Mouse (Mus musculus) midbrain, postnatal 0 days (tissue): ENCODE results near the gene Gm11213. TPM values are rescaled to one million over a fixed set of nuclear protein-coding genes. Genes with fewer than 3 reads are reported as not detected.

Source experiments
- ATAC-seq: fragments of 200-750 bp; cut with Nextera tagmentation; 2 replicates; pipeline ENCODE4 v1.8.0; 2017; ENCODE audit warnings: moderate number of reproducible peaks, mild to moderate bottlenecking, moderate TSS enrichment, moderate library complexity; ENCODE audit not compliant: low FRiP score
- DNase-seq: peaks from one replicate; pipeline ENCODE4 v3.0.0-alpha.2; 2015; ENCODE audit warnings: low spot score
- H3K27ac ChIP-seq: fragments of 300-500 bp; sonication (generic); 2 replicates; pipeline ENCODE4 v1.5.1; 2014; ENCODE audit warnings: low read depth, mild to moderate bottlenecking, low read length, mixed read lengths
- H3K27me3 ChIP-seq: fragments of 300-500 bp; sonication (generic); 2 replicates; pipeline ENCODE4 v1.6.1; 2014; ENCODE audit warnings: low read length, control low read depth, mixed read lengths; ENCODE audit not compliant: insufficient read depth
- H3K36me3 ChIP-seq: fragments of 300-500 bp; sonication (generic); 2 replicates; pipeline ENCODE4 v1.6.1; 2014; ENCODE audit warnings: low read length, control low read depth, mixed read lengths; ENCODE audit not compliant: insufficient read depth
- H3K4me1 ChIP-seq: fragments of 300-500 bp; sonication (generic); 2 replicates; pipeline ENCODE4 v1.6.1; 2014; ENCODE audit warnings: mild to moderate bottlenecking, control low read depth, antibody characterized with exemption, low read length, mixed read lengths; ENCODE audit not compliant: insufficient read depth
- H3K4me2 ChIP-seq: fragments of 300-500 bp; sonication (generic); 2 replicates; pipeline ENCODE4 v1.6.1; 2014; ENCODE audit warnings: low read depth, mild to moderate bottlenecking, low read length, mixed read lengths; ENCODE audit not compliant: poor library complexity, severe bottlenecking
- H3K4me3 ChIP-seq: fragments of 300-500 bp; sonication (generic); 2 replicates; pipeline ENCODE4 v1.5.1; 2014; ENCODE audit warnings: low read depth, mild to moderate bottlenecking, low read length, moderate library complexity
- H3K9ac ChIP-seq: fragments of 300-500 bp; sonication (generic); replicated peaks from 2 replicates; pipeline ENCODE4 v1.6.1; 2014; ENCODE audit warnings: mild to moderate bottlenecking, low read length, moderate library complexity, mixed read lengths; ENCODE audit not compliant: poor library complexity, severe bottlenecking
- H3K9me3 ChIP-seq: fragments of 300-500 bp; sonication (generic); 2 replicates; pipeline ENCODE4 v1.6.1; 2016; ENCODE audit warnings: low read length, control low read depth
- CTCF ChIP-seq: IDR thresholded peaks from 2 replicates; pipeline ENCODE4 v1.5.1; 2016; ENCODE audit warnings: antibody characterized with exemption, mild to moderate bottlenecking
- WGBS: fragments of 180-500 bp; shearing (Covaris S2); extraction: QIAGEN DNeasy Blood & Tissue Kit; methylation state at CpG from one replicate; pipeline ENCODE4 v1.1.7; 2014; 5-methylcytosine and 5-hydroxymethylcytosine counted together
- polyA plus RNA-seq: library from polyadenylated mRNA; unstranded; fragments of >200 nt; fragmentation: Nextera tagmentation; extraction: Ambion mirVana; gene quantifications from 2 replicates; pipeline ENCODE4 v1.2.1, GENCODE M21; 2015
- total RNA-seq: library from RNA; depleted of rRNA; stranded (reverse); fragments of >200 nt; gene quantifications from 2 replicates; pipeline ENCODE4 v1.2.3, GENCODE M21; 2014

Gene Gm11213
- total and polyA plus RNA-seq, 2 experiments from 2014 or later = not detected

- Histone ChIP-seq H3K9ac (no peak overlapping the region), H3K27ac (no peak overlapping the region), H3K4me1 (0 out of 2 replicates have a peak, but pooled peaks cover 7% of the 10 kb centered on the region), H3K27me3 (no peaks in the 10 kb centered on the region), H3K9me3 (no peaks in the 10 kb centered on the region), H3K4me3 (no peak overlapping the region), H3K4me2 (no peak overlapping the region), H3K36me3 (peaks cover 8% of the 10 kb centered on the region)
- no peak for TF ChIP-seq CTCF
- ATAC-seq (no peak), DNase-seq (no peak)
- 62% methylated on average over 5 of the region's 5 CpGs for WGBS
Observed at GRCm38 (mm10) chr4:63556665-63557064, 48.4 kb downstream of the Gm11213 start.

GRCm38 (mm10) chr4:63555111-63555510 is 50.0 kb downstream of the Gm11213 start:
- no peak for DNase-seq
- Histone ChIP-seq H3K4me3 (no peak overlapping the region), H3K4me2 (no peak overlapping the region), H3K9me3 (no peaks in the 10 kb centered on the region), H3K9ac (no peak overlapping the region), H3K4me1 (0 out of 2 replicates have a peak, but pooled peaks cover 6% of the 10 kb centered on the region), H3K27ac (no peak overlapping the region), H3K36me3 (peaks cover 19% of the 10 kb centered on the region), H3K27me3 (no peaks in the 10 kb centered on the region)
- no peak for TF ChIP-seq CTCF
- no peak for ATAC-seq
- 95% methylated on average over 2 of the region's 2 CpGs for WGBS

GRCm38 (mm10) chr4:63554616-63555015 is 50.4 kb downstream of the Gm11213 start:
- Histone ChIP-seq H3K4me2 (no peak overlapping the region), H3K36me3 (peaks cover 21% of the 10 kb centered on the region), H3K27ac (no peak overlapping the region), H3K4me1 (0 out of 2 replicates have a peak, but pooled peaks cover 4% of the 10 kb centered on the region), H3K4me3 (no peak overlapping the region), H3K27me3 (no peaks in the 10 kb centered on the region), H3K9me3 (no peaks in the 10 kb centered on the region), H3K9ac (no peak overlapping the region)
- no peak for TF ChIP-seq CTCF
- no peak for DNase-seq
- ATAC-seq = no peak
- 55% methylated on average over 3 of the region's 3 CpGs for WGBS

GRCm38 (mm10) chr4:63553789-63554576 is 51.1 kb downstream of the Gm11213 start:
- no peak for DNase-seq
- Histone ChIP-seq H3K9me3 (no peaks in the 10 kb centered on the region), H3K4me1 (no peaks in the 10 kb centered on the region), H3K27me3 (no peaks in the 10 kb centered on the region), H3K27ac (no peak overlapping the region), H3K36me3 (peaks cover 24% of the 10 kb centered on the region), H3K4me2 (no peak overlapping the region), H3K4me3 (no peak overlapping the region), H3K9ac (no peak overlapping the region)
- WGBS = 35% methylated on average over 4 of the region's 4 CpGs
- no peak for TF ChIP-seq CTCF
- ATAC-seq = no peak

GRCm38 (mm10) chr4:63552865-63553264 is 52.2 kb downstream of the Gm11213 start:
- Histone ChIP-seq H3K9me3 (no peaks in the 10 kb centered on the region), H3K27me3 (no peaks in the 10 kb centered on the region), H3K36me3 (peaks cover 24% of the 10 kb centered on the region), H3K4me1 (no peaks in the 10 kb centered on the region), H3K4me2 (no peak overlapping the region), H3K9ac (no peak overlapping the region), H3K4me3 (no peak overlapping the region), H3K27ac (no peak overlapping the region)
- 89% methylated on average over 1 of the region's 1 CpGs for WGBS
- ATAC-seq (no peak), DNase-seq (no peak)
- no peak for TF ChIP-seq CTCF

GRCm38 (mm10) chr4:63550908-63551307 is 54.2 kb downstream of the Gm11213 start:
- TF ChIP-seq CTCF = no peak
- no peaks in the 10 kb centered on the region for H3K27me3 ChIP-seq
- peaks cover 10% of the 10 kb centered on the region for H3K4me1 ChIP-seq
- H3K4me2 ChIP-seq = no peak overlapping the region
- no peak overlapping the region for H3K27ac ChIP-seq
- ATAC-seq = no peak
- no peak for DNase-seq
- no peaks in the 10 kb centered on the region for H3K9me3 ChIP-seq
- H3K9ac ChIP-seq = no peak overlapping the region
- no peak overlapping the region for H3K4me3 ChIP-seq
- WGBS = 93% methylated on average over 3 of the region's 3 CpGs
- H3K36me3 ChIP-seq = peaks cover 24% of the 10 kb centered on the region
